Mouse (Mus musculus) intestine, embryonic 16.5 days (tissue): ENCODE data around the gene Fam110a. TPM values are rescaled to one million over a fixed set of nuclear protein-coding genes. Genes with fewer than 3 reads are reported as not detected.

ENCODE experiments used
- ATAC-seq: fragments of 200-750 bp; cut with Nextera tagmentation; 2 replicates; pipeline ENCODE4 v1.8.0; 2017; ENCODE audit warnings: moderate TSS enrichment, moderate library complexity
- H3K27ac ChIP-seq: fragments of 300-500 bp; sonication (generic); 2 replicates; pipeline ENCODE4 v1.5.1; 2014; ENCODE audit warnings: mild to moderate bottlenecking, low read length
- H3K27me3 ChIP-seq: fragments of 300-500 bp; sonication (generic); replicated peaks from 2 replicates; pipeline ENCODE4 v1.6.1; 2014; ENCODE audit warnings: low read length, control low read depth, mixed read lengths; ENCODE audit not compliant: control insufficient read depth, insufficient read depth
- H3K36me3 ChIP-seq: fragments of 300-500 bp; sonication (generic); 2 replicates; pipeline ENCODE4 v1.6.1; 2014; ENCODE audit warnings: low read length, control low read depth; ENCODE audit not compliant: control insufficient read depth, insufficient read depth
- H3K4me1 ChIP-seq: fragments of 300-500 bp; sonication (generic); 2 replicates; pipeline ENCODE4 v1.6.1; 2014; ENCODE audit warnings: low read length, control low read depth, mixed read lengths; ENCODE audit not compliant: control insufficient read depth, insufficient read depth
- H3K4me2 ChIP-seq: fragments of 300-500 bp; sonication (generic); 2 replicates; pipeline ENCODE4 v1.6.1; 2014; ENCODE audit warnings: low read depth, low read length, control low read depth
- H3K4me3 ChIP-seq: fragments of 300-500 bp; sonication (generic); 2 replicates; pipeline ENCODE4 v1.5.1; 2014; ENCODE audit warnings: mild to moderate bottlenecking, low read length
- H3K9ac ChIP-seq: fragments of 300-500 bp; sonication (generic); 2 replicates; pipeline ENCODE4 v1.6.1; 2014; ENCODE audit warnings: low read depth, low read length
- H3K9me3 ChIP-seq: fragments of 300-500 bp; sonication (generic); 2 replicates; pipeline ENCODE4 v1.6.1; 2016; ENCODE audit warnings: low read length, control low read depth; ENCODE audit not compliant: control insufficient read depth
- WGBS: fragments of 180-500 bp; shearing (Covaris S2); extraction: QIAGEN DNeasy Blood & Tissue Kit; methylation state at CpG from one replicate; pipeline ENCODE4 v1.1.7; 2014; 5-methylcytosine and 5-hydroxymethylcytosine counted together
- microRNA counts: library from miRNA; unstranded; fragments of <30 nt; microRNA quantifications from one replicate; lab custom pipeline; 2016
- microRNA-seq: library from miRNA; unstranded; fragments of <30 nt; microRNA quantifications from one replicate; pipeline ENCODE4, GENCODE M21; 2016
- polyA plus RNA-seq: library from polyadenylated mRNA; unstranded; fragments of >200 nt; fragmentation: Nextera tagmentation; extraction: Ambion mirVana; gene quantifications from 2 replicates; pipeline ENCODE4 v1.2.1, GENCODE M21; 2015

Fam110a gene
- polyA plus RNA-seq, 1 experiment from 2014 or later: 25.7 TPM

GRCm38 (mm10) chr2:151930389-151931074 lies 49.5 kb downstream of the Fam110a start:
- WGBS: 35% methylated on average over 7 of the region's 7 CpGs
- Histone ChIP-seq H3K9ac (no peak overlapping the region), H3K27me3 (no peaks in the 10 kb centered on the region), H3K36me3 (no peaks in the 10 kb centered on the region), H3K4me2 (no peak overlapping the region), H3K27ac (no peak overlapping the region), H3K4me3 (no peak overlapping the region), H3K9me3 (no peaks in the 10 kb centered on the region), H3K4me1 (no peaks in the 10 kb centered on the region)
- ATAC-seq: peak; percentile 59

GRCm38 (mm10) chr2:151927103-151927502 lies 52.9 kb downstream of the Fam110a start:
- Histone ChIP-seq H3K4me1 (no peaks in the 10 kb centered on the region), H3K4me2 (no peak overlapping the region), H3K9ac (no peak overlapping the region), H3K27me3 (no peaks in the 10 kb centered on the region), H3K9me3 (no peaks in the 10 kb centered on the region), H3K36me3 (no peaks in the 10 kb centered on the region), H3K4me3 (no peak overlapping the region), H3K27ac (no peak overlapping the region)
- WGBS: 81% methylated on average over 11 of the region's 11 CpGs
- ATAC-seq: peak; percentile 65

GRCm38 (mm10) chr2:151925715-151926114 lies 54.3 kb downstream of the Fam110a start:
- Histone ChIP-seq H3K27me3 (no peaks in the 10 kb centered on the region), H3K36me3 (no peaks in the 10 kb centered on the region), H3K27ac (no peak overlapping the region), H3K9ac (no peak overlapping the region), H3K4me1 (no peaks in the 10 kb centered on the region), H3K9me3 (no peaks in the 10 kb centered on the region), H3K4me2 (no peak overlapping the region), H3K4me3 (no peak overlapping the region)
- 45% methylated on average over 4 of the region's 4 CpGs for WGBS
- ATAC-seq: no peak

GRCm38 (mm10) chr2:151924276-151924675 lies 55.7 kb downstream of the Fam110a start:
- H3K9me3 ChIP-seq: no peaks in the 10 kb centered on the region
- no peak for ATAC-seq
- no peaks in the 10 kb centered on the region for H3K27me3 ChIP-seq
- no peaks in the 10 kb centered on the region for H3K4me1 ChIP-seq
- H3K9ac ChIP-seq: no peak overlapping the region
- WGBS: 78% methylated on average over 7 of the region's 7 CpGs
- H3K4me3 ChIP-seq: no peak overlapping the region
- H3K27ac ChIP-seq: no peak overlapping the region
- H3K36me3 ChIP-seq: no peaks in the 10 kb centered on the region
- H3K4me2 ChIP-seq: no peak overlapping the region

- H3K4me3 ChIP-seq: no peak overlapping the region
- no peaks in the 10 kb centered on the region; the same call in 1 of the 2 replicates for H3K4me1 ChIP-seq
- no peak overlapping the region for H3K27ac ChIP-seq
- peak; percentile 41; the same call in 1 of the 2 replicates for ATAC-seq
- no peaks in the 10 kb centered on the region for H3K27me3 ChIP-seq
- WGBS: 50% methylated on average over 4 of the region's 4 CpGs
- H3K4me2 ChIP-seq: no peak overlapping the region
- no peaks in the 10 kb centered on the region for H3K36me3 ChIP-seq
- no peaks in the 10 kb centered on the region for H3K9me3 ChIP-seq
- H3K9ac ChIP-seq: no peak overlapping the region
Measured at GRCm38 (mm10) chr2:151921596-151921995, 58.4 kb downstream of the Fam110a start.

- no peaks in the 10 kb centered on the region for H3K27me3 ChIP-seq
- WGBS: 65% methylated on average over 8 of the region's 8 CpGs
- H3K4me1 ChIP-seq: peaks cover 3% of the 10 kb centered on the region; the same call in 1 of the 2 replicates
- no peaks in the 10 kb centered on the region for H3K36me3 ChIP-seq
- H3K27ac ChIP-seq: no peak overlapping the region
- no peak overlapping the region for H3K9ac ChIP-seq
- no peak for ATAC-seq
- H3K4me2 ChIP-seq: no peak overlapping the region
- H3K9me3 ChIP-seq: no peaks in the 10 kb centered on the region
- no peak overlapping the region for H3K4me3 ChIP-seq
Measured at GRCm38 (mm10) chr2:151921068-151921467, 59.0 kb downstream of the Fam110a start.

MicroRNA genes within 50 kb of the gene (microRNA counts, 519-probe panel; counts per million panel counts)
- microRNA mmu-miR-1953 (lab: Ali Mortazavi, UCI): 1,380 counts per million, percentile 9 among the panel's probes with 10 or more counts

Small RNA genes within 50 kb of the gene (microRNA-seq; reads per million reads assigned to microRNA genes)
- gene Mir1953: not detected

Other genes with a start within 250 kb of the Fam110a start
- gene Psmf1, start 236.0 kb downstream of the Fam110a start, polyA plus RNA-seq: 41.4 and 43.5 TPM in 2 replicates
- gene Rspo4, start 137.3 kb downstream of the Fam110a start, polyA plus RNA-seq: 0.05 TPM in 1 of 2 replicates, not detected in the other
- gene Angpt4, start 69.0 kb downstream of the Fam110a start, polyA plus RNA-seq: 0.89 and 1.0 TPM in 2 replicates
- gene Slc52a3, start 16.3 kb upstream of the Fam110a start, polyA plus RNA-seq: 6.9 and 7.0 TPM in 2 replicates
- not detected in 2 replicates for gene Scrt2, start 101.3 kb upstream of the Fam110a start, polyA plus RNA-seq
- 34.9 and 43.6 TPM in 2 replicates for gene Srxn1, start 125.3 kb upstream of the Fam110a start, polyA plus RNA-seq
- gene Tcf15, start 163.3 kb upstream of the Fam110a start, polyA plus RNA-seq: 6.5 and 7.5 TPM in 2 replicates
- gene Csnk2a1, start 246.6 kb upstream of the Fam110a start, polyA plus RNA-seq: 72.6 and 81.1 TPM in 2 replicates